Mouse (Mus musculus) ES-Bruce4 (cell line): ENCODE measurements around the gene Omg. TPM values are rescaled to one million over a fixed set of nuclear protein-coding genes. Genes with fewer than 3 reads are reported as not detected.

Source experiments
- H3K27ac ChIP-seq: 2 replicates; pipeline ENCODE4 v1.5.1; 2012; ENCODE audit warnings: low read length, inconsistent platforms; ENCODE audit not compliant: insufficient read depth
- H3K27me3 ChIP-seq: 2 replicates; pipeline ENCODE4 v1.6.1; 2012; ENCODE audit warnings: mild to moderate bottlenecking, low read length, inconsistent platforms; ENCODE audit not compliant: control insufficient read depth, poor library complexity, insufficient read depth, severe bottlenecking
- H3K36me3 ChIP-seq: 2 replicates; pipeline ENCODE4 v1.6.1; 2012; ENCODE audit warnings: inconsistent platforms, mild to moderate bottlenecking, low read length, moderate library complexity; ENCODE audit not compliant: control insufficient read depth, poor library complexity, insufficient read depth, severe bottlenecking
- H3K4me1 ChIP-seq: one replicate; pipeline ENCODE4 v1.8.1; 2011; ENCODE audit warnings: low read length; ENCODE audit not compliant: control insufficient read depth, insufficient read depth
- H3K4me3 ChIP-seq: 2 replicates; pipeline ENCODE4 v1.5.1; 2011; ENCODE audit warnings: low read depth, mild to moderate bottlenecking, low read length
- H3K9ac ChIP-seq: 2 replicates; pipeline ENCODE4 v1.6.1; 2012; ENCODE audit warnings: low read depth, mild to moderate bottlenecking, inconsistent platforms; ENCODE audit not compliant: poor library complexity, severe bottlenecking
- H3K9me3 ChIP-seq: replicated peaks from 2 replicates; pipeline ENCODE4 v1.6.1; 2012; ENCODE audit warnings: mild to moderate bottlenecking, low read length, inconsistent platforms; ENCODE audit not compliant: control insufficient read depth, poor library complexity, insufficient read depth, severe bottlenecking
- CTCF ChIP-seq: IDR thresholded peaks from one replicate; pipeline ENCODE4 v1.8.1; 2011; ENCODE audit warnings: low read depth, low read length
- EP300 ChIP-seq: IDR thresholded peaks from 2 replicates; pipeline ENCODE4 v1.6.1; 2011; ENCODE audit warnings: low read depth, low read length; ENCODE audit not compliant: insufficient read depth
- POLR2A ChIP-seq: IDR thresholded peaks from one replicate; pipeline ENCODE4 v1.8.1; 2011; ENCODE audit warnings: low read length; ENCODE audit not compliant: insufficient read depth
- polyA plus RNA-seq: library from polyadenylated mRNA; stranded (reverse); fragments of >200 nt; gene quantifications from 2 replicates; pipeline ENCODE4 v1.2.4, GENCODE M21; 2011; ENCODE audit warnings: low read depth; ENCODE audit not compliant: missing spikeins, insufficient read depth, insufficient read length

Omg gene
- polyA plus RNA-seq, 1 experiment = not detected

GRCm38 (mm10) chr11:79511970-79512369 lies 8.1 kb upstream of the Omg start:
- Histone ChIP-seq H3K4me3 (no peak overlapping the region), H3K27ac (no peak overlapping the region), H3K9ac (no peak overlapping the region), H3K4me1 (no peaks in the 10 kb centered on the region), H3K36me3 (no peaks in the 10 kb centered on the region), H3K9me3 (no peaks in the 10 kb centered on the region), H3K27me3 (no peaks in the 10 kb centered on the region)
- TF ChIP-seq CTCF = no peak

DNA sequence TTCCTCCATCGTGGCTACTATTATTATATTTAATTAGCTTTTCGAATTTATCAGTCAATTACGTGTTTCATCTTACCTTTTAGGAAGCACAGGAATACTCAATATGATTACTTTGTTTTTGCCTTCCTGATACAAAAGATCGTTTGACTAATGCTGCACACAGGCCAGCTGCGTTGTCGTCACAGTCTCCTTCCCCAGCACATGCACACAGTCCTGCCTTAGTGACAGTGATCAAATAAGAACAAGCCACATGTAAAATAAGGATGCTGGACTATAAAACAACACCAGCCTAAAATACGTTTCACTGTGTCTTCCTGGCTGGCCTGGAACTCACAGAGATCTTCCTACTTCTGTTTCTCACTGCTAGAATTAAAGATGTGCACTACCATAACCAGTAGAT lies 622 bp upstream of the Omg start:
- no peak for TF ChIP-seq CTCF
- TF ChIP-seq EP300 = no peak

GRCm38 (mm10) chr11:79502917-79503316 lies 967 bp downstream of the Omg start:
- Histone ChIP-seq H3K4me1 (no peaks in the 10 kb centered on the region), H3K27me3 (no peaks in the 10 kb centered on the region), H3K36me3 (no peaks in the 10 kb centered on the region), H3K9me3 (no peaks in the 10 kb centered on the region), H3K27ac (no peak overlapping the region), H3K4me3 (no peak overlapping the region), H3K9ac (no peak overlapping the region)
- TF ChIP-seq CTCF (no peak), EP300 (no peak), POLR2A (no peak)

More for the DNA sequence above, 622 bp upstream of the Omg start:
- H3K27ac ChIP-seq = no peak overlapping the region
- no peaks in the 10 kb centered on the region for H3K4me1 ChIP-seq
- no peaks in the 10 kb centered on the region for H3K9me3 ChIP-seq
- no peaks in the 10 kb centered on the region for H3K36me3 ChIP-seq
- no peak overlapping the region for H3K4me3 ChIP-seq
- no peaks in the 10 kb centered on the region for H3K27me3 ChIP-seq
- no peak overlapping the region for H3K9ac ChIP-seq

GRCm38 (mm10) chr11:79494976-79495800 lies 8.7 kb downstream of the Omg start:
- Histone ChIP-seq H3K9ac (no peak overlapping the region), H3K27ac (no peak overlapping the region), H3K9me3 (no peaks in the 10 kb centered on the region), H3K4me1 (no peaks in the 10 kb centered on the region), H3K27me3 (no peaks in the 10 kb centered on the region), H3K4me3 (no peak overlapping the region), H3K36me3 (no peaks in the 10 kb centered on the region)
- TF ChIP-seq EP300 (no peak), POLR2A (no peak), CTCF (no peak)

- TF ChIP-seq EP300 (no peak), CTCF (no peak), POLR2A (no peak)
- Histone ChIP-seq H3K9ac (no peak overlapping the region), H3K36me3 (no peaks in the 10 kb centered on the region), H3K4me3 (no peak overlapping the region), H3K4me1 (no peaks in the 10 kb centered on the region), H3K27ac (no peak overlapping the region), H3K27me3 (no peaks in the 10 kb centered on the region), H3K9me3 (no peaks in the 10 kb centered on the region)
Observed at GRCm38 (mm10) chr11:79484721-79485120, 19.2 kb downstream of the Omg start.

DNA sequence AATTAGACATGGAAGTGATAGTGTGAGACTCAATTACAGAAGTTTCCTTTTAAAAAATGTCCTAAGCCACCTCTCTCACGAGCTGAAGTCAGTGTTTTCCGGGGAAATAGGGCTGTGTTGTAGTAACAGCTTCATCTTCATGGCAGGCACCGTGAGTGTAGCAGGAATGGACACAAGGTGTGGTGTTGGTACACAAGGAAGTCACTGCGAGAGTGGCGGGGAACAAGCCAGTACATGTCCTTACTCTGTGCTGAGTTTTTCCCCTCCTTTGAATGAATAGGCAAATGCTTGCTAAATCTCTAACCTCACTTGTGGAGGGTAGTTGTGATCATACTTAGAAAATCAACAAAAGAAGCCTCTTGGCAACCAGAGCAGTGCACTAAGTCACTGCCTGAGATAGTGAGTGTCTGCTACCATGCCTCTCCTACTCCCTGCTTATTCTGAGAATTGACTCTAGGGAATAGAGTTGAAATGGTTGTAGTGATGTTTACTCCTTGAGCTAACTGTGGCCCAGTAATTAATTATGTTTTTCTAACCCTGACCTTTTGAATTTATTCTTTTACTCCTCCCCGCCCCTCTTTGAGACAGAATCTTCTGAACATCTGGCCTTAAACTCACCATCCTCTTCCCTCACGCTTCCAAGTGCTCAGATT lies 19.9 kb downstream of the Omg start:
- no peaks in the 10 kb centered on the region for H3K27me3 ChIP-seq
- H3K4me1 ChIP-seq = no peaks in the 10 kb centered on the region
- no peak for TF ChIP-seq CTCF
- no peak for TF ChIP-seq POLR2A
- TF ChIP-seq EP300 = no peak
- H3K36me3 ChIP-seq = no peaks in the 10 kb centered on the region
- H3K9ac ChIP-seq = no peak overlapping the region
- H3K9me3 ChIP-seq = no peaks in the 10 kb centered on the region
- H3K4me3 ChIP-seq = no peak overlapping the region
- H3K27ac ChIP-seq = peak overlapping the region; percentile 46; the same call in 1 of the 2 replicates
